20 mouse cellular contexts compared by ENCODE assay signal in genomic region chr2:110709436-110709835, GRCm38 (mm10). TPM values are rescaled to one million over a fixed set of nuclear protein-coding genes. Genes with fewer than 3 reads are reported as not detected.
"Had no signal": no experiment of that assay in that cellular context is flagged by ENCODE, and none has a peak within 500 bp of the region (broad histone marks: within the 10 kb centered on the region; RNA-seq: fewer than 3 reads in every experiment).

No protein-coding gene starts in this region.

- H3K9ac ChIP-seq: intestine, embryonic 15.5 days; limb, embryonic 13.5 days; liver, embryonic 12.5 days; liver, embryonic 15.5 days; lung, embryonic 15.5 days; stomach, embryonic 15.5 days had no signal

- H3K4me2 ChIP-seq: intestine, embryonic 15.5 days; limb, embryonic 13.5 days; liver, embryonic 12.5 days; liver, embryonic 15.5 days; lung, embryonic 15.5 days; stomach, embryonic 15.5 days had no signal

- DNase-seq: kidney, adult 11 months; kidney, adult 8-10 months; layer of hippocampus, postnatal 36 days; liver; midbrain, embryonic 14.5 days; spleen, adult 18-20 months; thymus, postnatal 25 days had no signal

- H3K27me3 ChIP-seq: intestine, embryonic 15.5 days; limb, embryonic 13.5 days; liver, embryonic 12.5 days; liver, embryonic 15.5 days; lung, embryonic 15.5 days; megakaryocyte, embryonic 14.5 days; stomach, embryonic 15.5 days had no signal

- H3K9me3 ChIP-seq: intestine, embryonic 15.5 days; limb, embryonic 10.5 days; limb, embryonic 13.5 days; liver, embryonic 12.5 days; liver, embryonic 15.5 days; lung, embryonic 15.5 days; megakaryocyte, embryonic 14.5 days; midbrain, embryonic 10.5 days; stomach, embryonic 15.5 days had no signal

- H3K27ac ChIP-seq: intestine, embryonic 15.5 days; limb, embryonic 10.5 days; limb, embryonic 13.5 days; liver, embryonic 12.5 days; liver, embryonic 15.5 days; lung, embryonic 15.5 days; midbrain, embryonic 10.5 days; stomach, embryonic 15.5 days had no signal

- H3K4me3 ChIP-seq: intestine, embryonic 15.5 days; limb, embryonic 10.5 days; limb, embryonic 13.5 days; liver, embryonic 12.5 days; liver, embryonic 15.5 days; lung, embryonic 15.5 days; megakaryocyte, embryonic 14.5 days; midbrain, embryonic 10.5 days; stomach, embryonic 15.5 days had no signal

- H3K36me3 ChIP-seq: intestine, embryonic 15.5 days; limb, embryonic 10.5 days; limb, embryonic 13.5 days; liver, embryonic 12.5 days; liver, embryonic 15.5 days; lung, embryonic 15.5 days; midbrain, embryonic 10.5 days; stomach, embryonic 15.5 days had no signal

- ATAC-seq: intestine, embryonic 15.5 days; liver, embryonic 12.5 days had no signal

- H3K4me1 ChIP-seq: intestine, embryonic 15.5 days; limb, embryonic 10.5 days; limb, embryonic 13.5 days; liver, embryonic 12.5 days; liver, embryonic 15.5 days; lung, embryonic 15.5 days; megakaryocyte, embryonic 14.5 days; midbrain, embryonic 10.5 days; stomach, embryonic 15.5 days had no signal

RNA-seq across cellular contexts. Expression of gene Muc15, which starts 11.7 kb away (rescaled TPM):
- total RNA-seq: layer of hippocampus, adult 18-20 months; layer of hippocampus, postnatal 36 days had no signal
- polyA plus RNA-seq: intestine, embryonic 15.5 days; kidney, embryonic 16.5 days; limb, embryonic 10.5 days; liver, embryonic 12.5 days; liver, embryonic 15.5 days; lung, embryonic 15.5 days; midbrain, embryonic 14.5 days; neural tube, embryonic 11.5 days; neural tube, embryonic 14.5 days had no signal
